Mouse (Mus musculus): ENCODE results near the gene Bmyc.
"Not testable (repeated sequence)": the region's sequence is repeated elsewhere in the genome, so short reads cannot be mapped to it uniquely, and the experiment has no call there.

Bmyc gene

GRCm38 (mm10) chr2:25706643-25707481 is at the start of gene Bmyc:
Gene Bmyc, plus strand, starts transcription at chr2:25706739.
- DNase-seq (ENCODE audit: low spot score in 2 of 2), result peak; percentile 66 to 70

GRCm38 (mm10) chr2:25657246-25657645 is 49.3 kb upstream of the Bmyc start:
- no peak for DNase-seq (ENCODE audit: low spot score in 2 of 2)

- DNase-seq (ENCODE audit: low spot score in 2 of 2), result no peak
These were observed 48.9 kb upstream of the Bmyc start, which contains the start of gene Lcn5 for GRCm38 (mm10) chr2:25657652-25658051. Gene Lcn5, plus strand, starts transcription at chr2:25657952.

- DNase-seq (ENCODE audit: low spot score in 2 of 2), result no peak
These were observed 46.3 kb upstream of the Bmyc start for GRCm38 (mm10) chr2:25660279-25660678.

- no peak for DNase-seq (ENCODE audit: low spot score in 2 of 2)
These were observed 45.1 kb upstream of the Bmyc start for GRCm38 (mm10) chr2:25661245-25661970.

- peak in 1 of 2 experiments; percentile 14 for DNase-seq (ENCODE audit: low spot score in 2 of 2)
These were observed 43.0 kb upstream of the Bmyc start for GRCm38 (mm10) chr2:25663511-25663910.

- DNase-seq (ENCODE audit: low spot score in 2 of 2), result no peak
These were observed 42.4 kb upstream of the Bmyc start for GRCm38 (mm10) chr2:25664125-25664524.

GRCm38 (mm10) chr2:25666516-25666915 is 40.0 kb upstream of the Bmyc start:
- DNase-seq (ENCODE audit: low spot score in 2 of 2), result no peak

- no peak for DNase-seq (ENCODE audit: low spot score in 2 of 2)
These were observed 30.1 kb upstream of the Bmyc start, which contains the start of gene Lcn6 for GRCm38 (mm10) chr2:25676486-25676885. Gene Lcn6, plus strand, starts transcription at chr2:25676786.

- DNase-seq (ENCODE audit: low spot score in 2 of 2), result no peak
These were observed 27.0 kb upstream of the Bmyc start for GRCm38 (mm10) chr2:25679559-25679958.

- DNase-seq (ENCODE audit: low spot score in 2 of 2), result no peak
These were observed 24.1 kb upstream of the Bmyc start, which contains the start of gene Lcn10 for GRCm38 (mm10) chr2:25682426-25682825. Gene Lcn10, plus strand, starts transcription at chr2:25682726.

GRCm38 (mm10) chr2:25686941-25687340 is 19.6 kb upstream of the Bmyc start:
- DNase-seq (ENCODE audit: low spot score in 2 of 2), result no peak

- peak in 1 of 2 experiments; percentile 14 for DNase-seq (ENCODE audit: low spot score in 2 of 2)
These were observed 11.9 kb upstream of the Bmyc start for GRCm38 (mm10) chr2:25694605-25695004.

- no peak for DNase-seq (ENCODE audit: low spot score in 2 of 2)
These were observed 9.6 kb upstream of the Bmyc start for GRCm38 (mm10) chr2:25696951-25697350.

GRCm38 (mm10) chr2:25698696-25699095 is 7.8 kb upstream of the Bmyc start:
- DNase-seq (ENCODE audit: low spot score in 2 of 2), result no peak

GRCm38 (mm10) chr2:25699743-25700142 is 6.8 kb upstream of the Bmyc start, which contains the start of gene Obp2a:
Gene Obp2a, plus strand, starts transcription at chr2:25700043.
- not testable (repeated sequence) for DNase-seq (ENCODE audit: low spot score in 2 of 2)

- DNase-seq (ENCODE audit: low spot score in 2 of 2), result no peak
These were observed 5.5 kb upstream of the Bmyc start for GRCm38 (mm10) chr2:25701001-25701400.

GRCm38 (mm10) chr2:25703706-25704105 is 2.8 kb upstream of the Bmyc start:
- DNase-seq (ENCODE audit: low spot score in 2 of 2), result no peak

- DNase-seq (ENCODE audit: low spot score in 2 of 2), result peak; percentile 25 to 48
These were observed 1.6 kb downstream of the Bmyc start for GRCm38 (mm10) chr2:25708121-25708520.

- not testable (repeated sequence) for DNase-seq (ENCODE audit: low spot score in 2 of 2)
These were observed 2.5 kb downstream of the Bmyc start for GRCm38 (mm10) chr2:25709056-25709455.

- DNase-seq (ENCODE audit: low spot score in 2 of 2), result not testable (repeated sequence)
These were observed 3.3 kb downstream of the Bmyc start for GRCm38 (mm10) chr2:25709791-25710190.

- not testable (repeated sequence) for DNase-seq (ENCODE audit: low spot score in 2 of 2)
These were observed 5.1 kb downstream of the Bmyc start for GRCm38 (mm10) chr2:25711641-25712040.
